Mouse (Mus musculus): ENCODE measurements around the gene Gm20509.
A peak's percentile ranks its signal among the peaks of the same experiment; 100 is the strongest.
"Not testable (repeated sequence)": the region's sequence is repeated elsewhere in the genome, so short reads cannot be mapped to it uniquely, and the experiment has no call there.

The Gm20509 gene

GRCm38 (mm10) chr9:73101536-73101935 is 734 bp upstream of the Gm20509 start, which contains the start of gene Khdc3:
Gene Khdc3 (plus strand): TSS chr9:73101836.
- no peak for DNase-seq (ENCODE audit: low spot score in 2 of 2)

- DNase-seq (ENCODE audit: low spot score in 2 of 2), result no peak
Measured at GRCm38 (mm10) chr9:73103159-73103879, 1.0 kb downstream of the Gm20509 start.

- no peak for DNase-seq (ENCODE audit: low spot score in 2 of 2)
Measured at GRCm38 (mm10) chr9:73103880-73104198, 1.6 kb downstream of the Gm20509 start.

GRCm38 (mm10) chr9:73105141-73105540 is 2.9 kb downstream of the Gm20509 start:
- DNase-seq (ENCODE audit: low spot score in 2 of 2), result no peak

GRCm38 (mm10) chr9:73105771-73106170 is 3.5 kb downstream of the Gm20509 start:
- no peak for DNase-seq (ENCODE audit: low spot score in 2 of 2)

GRCm38 (mm10) chr9:73112919-73113906 is 10.9 kb downstream of the Gm20509 start, which contains the start of gene Rsl24d1:
Gene Rsl24d1 (plus strand): TSS chr9:73113426.
- DNase-seq (ENCODE audit: low spot score in 2 of 2), result peak; percentile 93 to 96

GRCm38 (mm10) chr9:73116704-73117103 is 14.4 kb downstream of the Gm20509 start:
- DNase-seq (ENCODE audit: low spot score in 2 of 2), result not testable (repeated sequence)

GRCm38 (mm10) chr9:73118012-73118411 is 15.7 kb downstream of the Gm20509 start:
- DNase-seq (ENCODE audit: low spot score in 2 of 2), result no peak

GRCm38 (mm10) chr9:73121735-73122134 is 19.5 kb downstream of the Gm20509 start:
- DNase-seq (ENCODE audit: low spot score in 2 of 2), result no peak

GRCm38 (mm10) chr9:73125043-73125570 is 22.8 kb downstream of the Gm20509 start:
- no peak for DNase-seq (ENCODE audit: low spot score in 2 of 2)

GRCm38 (mm10) chr9:73127457-73127856 is 25.2 kb downstream of the Gm20509 start:
- no peak for DNase-seq (ENCODE audit: low spot score in 2 of 2)

GRCm38 (mm10) chr9:73129875-73130274 is 27.6 kb downstream of the Gm20509 start:
- no peak for DNase-seq (ENCODE audit: low spot score in 2 of 2)

GRCm38 (mm10) chr9:73130529-73130928 is 28.3 kb downstream of the Gm20509 start:
- DNase-seq (ENCODE audit: low spot score in 2 of 2), result no peak

- DNase-seq (ENCODE audit: low spot score in 2 of 2), result no peak
Measured at GRCm38 (mm10) chr9:73137341-73137886, 35.1 kb downstream of the Gm20509 start.

- DNase-seq (ENCODE audit: low spot score in 2 of 2), result no peak
Measured at GRCm38 (mm10) chr9:73154347-73154746, 52.1 kb downstream of the Gm20509 start.

- DNase-seq (ENCODE audit: low spot score in 2 of 2), result no peak
Measured at GRCm38 (mm10) chr9:73157968-73158367, 55.7 kb downstream of the Gm20509 start.

GRCm38 (mm10) chr9:73159265-73159664 is 57.0 kb downstream of the Gm20509 start:
- DNase-seq (ENCODE audit: low spot score in 2 of 2), result no peak

- DNase-seq (ENCODE audit: low spot score in 2 of 2), result peak; percentile 70 to 77
Measured at GRCm38 (mm10) chr9:73162571-73163333, 60.5 kb downstream of the Gm20509 start.

- DNase-seq (ENCODE audit: low spot score in 2 of 2), result no peak
Measured at GRCm38 (mm10) chr9:73165631-73166030, 63.4 kb downstream of the Gm20509 start.
